ENCODE assay signal across 9 mouse cellular contexts in genomic region chr19:53360265-53360958, GRCm38 (mm10). TPM values are rescaled to one million over a fixed set of nuclear protein-coding genes. Genes with fewer than 3 reads are reported as not detected.
A peak's percentile ranks its signal among the peaks of the same experiment; 100 is the strongest.
DNase-seq lines count a peak whose midpoint lies in the region; ATAC-seq and TF ChIP-seq lines count a peak whose summit lies in the region.
"Had no signal": no experiment of that assay in that cellular context is flagged by ENCODE, and none has a peak within 500 bp of the region (broad histone marks: within the 10 kb centered on the region; RNA-seq: fewer than 3 reads in every experiment).

No protein-coding gene starts in this region.

- TF ChIP-seq CTCF in lung, embryonic 14.5 days (IDR thresholded peaks at IDR 0.05; ENCODE audit: low read depth): no peak
- no peak for TF ChIP-seq CTCF in olfactory bulb, adult 2 months (IDR thresholded peaks at IDR 0.05; ENCODE audit: insufficient read depth, low read depth, low read length)

- no peak overlapping the region for H3K4me3 ChIP-seq in lung, embryonic 14.5 days (ENCODE audit: low read depth, low read length)
- H3K4me3 ChIP-seq in heart, embryonic 16.5 days (ENCODE audit: low read length): no peak overlapping the region
- H3K4me3 ChIP-seq in olfactory bulb, adult 2 months (ENCODE audit: insufficient read depth, low read depth, low read length): no peak overlapping the region

- peak; percentile 34 for DNase-seq in gastrocnemius, adult 18-20 months (ENCODE audit: low spot score)
- no peak for DNase-seq in gastrocnemius, postnatal 25 days
- peak; percentile 82 for DNase-seq in lung, embryonic 14.5 days
- no peak for DNase-seq in lung, adult 18-20 months
- DNase-seq in retina, embryonic 14.5 days (ENCODE audit: low spot score): no peak

- peaks cover 23% of the 10 kb centered on the region for H3K4me1 ChIP-seq in lung, embryonic 14.5 days (ENCODE audit: insufficient read depth)
- H3K4me1 ChIP-seq in heart, embryonic 16.5 days (ENCODE audit: control insufficient read depth, insufficient read depth, low read length): peaks cover 21% of the 10 kb centered on the region
- H3K4me1 ChIP-seq in olfactory bulb, adult 2 months (ENCODE audit: control insufficient read depth, insufficient read depth, low read length): peaks cover 17% of the 10 kb centered on the region

- H3K27me3 ChIP-seq in lung, embryonic 14.5 days (ENCODE audit: insufficient read depth, low read length): no peaks in the 10 kb centered on the region
- no peaks in the 10 kb centered on the region for H3K27me3 ChIP-seq in heart, embryonic 16.5 days (ENCODE audit: control insufficient read depth, insufficient read depth, low read length)

- TF ChIP-seq POLR2A in olfactory bulb, adult 2 months (IDR thresholded peaks at IDR 0.05; ENCODE audit: insufficient read depth, low read depth, low read length): no peak

- WGBS in lung, embryonic 14.5 days: 43% methylated on average over 8 of the region's 8 CpGs
- 59% methylated on average over 8 of the region's 8 CpGs for WGBS in heart, embryonic 16.5 days
- WGBS in olfactory bulb, adult 2 months: 9% methylated on average over 8 of the region's 8 CpGs

- ATAC-seq in lung, embryonic 14.5 days (ENCODE audit: insufficient read depth): no peak
- no peak for ATAC-seq in heart, embryonic 16.5 days (replicated peaks; ENCODE audit: extremely low read depth, insufficient read depth, low FRiP score)
- ATAC-seq in megakaryocyte-erythroid progenitor cell, adult 5-6 weeks (replicated peaks; ENCODE audit: low FRiP score, low TSS enrichment, poor library complexity, severe bottlenecking): no peak

- H3K27ac ChIP-seq in lung, embryonic 14.5 days (ENCODE audit: low read depth): no peak overlapping the region; the same call in 1 of the 2 replicates
- peak overlapping the region; percentile 52 for H3K27ac ChIP-seq in heart, embryonic 16.5 days (ENCODE audit: low read length)
- peak overlapping the region; percentile 27 for H3K27ac ChIP-seq in olfactory bulb, adult 2 months (ENCODE audit: insufficient read depth, low read depth, low read length)
- H3K27ac ChIP-seq: liver, embryonic 14.5 days had no signal

- no peak overlapping the region for H3K9ac ChIP-seq in lung, embryonic 14.5 days
- H3K9ac ChIP-seq in heart, embryonic 16.5 days (ENCODE audit: low read length): no peak overlapping the region
- H3K9ac ChIP-seq: liver, embryonic 14.5 days had no signal

- H3K36me3 ChIP-seq in lung, embryonic 14.5 days (ENCODE audit: insufficient read depth): no peaks in the 10 kb centered on the region
- H3K36me3 ChIP-seq in heart, embryonic 16.5 days (ENCODE audit: control insufficient read depth, insufficient read depth): peaks cover 7% of the 10 kb centered on the region; the same call in 1 of the 2 replicates

- no peaks in the 10 kb centered on the region for H3K9me3 ChIP-seq in lung, embryonic 14.5 days (ENCODE audit: low read depth, low read length)
- H3K9me3 ChIP-seq in heart, embryonic 16.5 days (replicated peaks; ENCODE audit: control insufficient read depth, low read length): 0 out of 2 replicates have a peak, but pooled peaks cover 2% of the 10 kb centered on the region

- H3K4me2 ChIP-seq in lung, embryonic 14.5 days: peak overlapping the region; percentile 53
- peak overlapping the region; percentile 41 for H3K4me2 ChIP-seq in heart, embryonic 16.5 days (ENCODE audit: low read depth, low read length)

RNA-seq across cellular contexts. Expression of gene Gm10197, which starts 11.2 kb away (rescaled TPM):
- not detected for total RNA-seq in gastrocnemius, adult 18-20 months (2021)
- total RNA-seq in gastrocnemius, postnatal 25 days (2021): not detected
- polyA plus RNA-seq in lung, embryonic 14.5 days (2014; fragmentation: Nextera tagmentation; extraction: Ambion mirVana): 4.8 and 5.8 TPM in 2 replicates
- 3.5 TPM in 1 of 2 replicates, not detected in the other for polyA plus RNA-seq in heart, embryonic 16.5 days (2015; fragmentation: Nextera tagmentation; extraction: Ambion mirVana)
- not detected in 2 replicates for polyA plus RNA-seq in olfactory bulb, adult 2 months (2012; ENCODE audit: insufficient read depth, insufficient read length, low replicate concordance, missing spikeins)
- total RNA-seq in megakaryocyte-erythroid progenitor cell, adult 5-6 weeks (2014; fragmentation: Nextera tagmentation): not detected in 2 replicates
- total RNA-seq in megakaryocyte-erythroid progenitor cell, adult 5-6 weeks (2017): not detected in 2 replicates
- polyA plus RNA-seq: liver, embryonic 14.5 days had no signal

RNA-seq across cellular contexts. Expression of gene Smndc1, which starts 30.0 kb away (rescaled TPM):
- total RNA-seq in gastrocnemius, adult 18-20 months (2021): 10 to 100 TPM; 28.4 to 33.2 TPM
- total RNA-seq in gastrocnemius, postnatal 25 days (2021): 10 to 100 TPM; 21.6 to 22.3 TPM
- polyA plus RNA-seq in lung, embryonic 14.5 days (2014; fragmentation: Nextera tagmentation; extraction: Ambion mirVana): 45.8 and 49.4 TPM in 2 replicates
- 25.5 and 28.0 TPM in 2 replicates for polyA plus RNA-seq in heart, embryonic 16.5 days (2015; fragmentation: Nextera tagmentation; extraction: Ambion mirVana)
- polyA plus RNA-seq in olfactory bulb, adult 2 months (2012; ENCODE audit: insufficient read depth, insufficient read length, low replicate concordance, missing spikeins): not detected in 2 replicates
- 56.9 and 60.9 TPM in 2 replicates for total RNA-seq in megakaryocyte-erythroid progenitor cell, adult 5-6 weeks (2014; fragmentation: Nextera tagmentation)
- total RNA-seq in megakaryocyte-erythroid progenitor cell, adult 5-6 weeks (2017): 34.7 and 45.6 TPM in 2 replicates

RNA-seq across cellular contexts. Expression of gene Mxi1, which starts 50.1 kb away (rescaled TPM):
- total RNA-seq in gastrocnemius, adult 18-20 months (2021): 10 to 100 TPM; 53.1 to 55.9 TPM
- 10 to 100 TPM; 37.8 to 39.1 TPM for total RNA-seq in gastrocnemius, postnatal 25 days (2021)
- polyA plus RNA-seq in lung, embryonic 14.5 days (2014; fragmentation: Nextera tagmentation; extraction: Ambion mirVana): 36.7 and 38.3 TPM in 2 replicates
- 28.7 and 40.7 TPM in 2 replicates for polyA plus RNA-seq in heart, embryonic 16.5 days (2015; fragmentation: Nextera tagmentation; extraction: Ambion mirVana)
- not detected in 2 replicates for polyA plus RNA-seq in olfactory bulb, adult 2 months (2012; ENCODE audit: insufficient read depth, insufficient read length, low replicate concordance, missing spikeins)
- 21.1 and 25.3 TPM in 2 replicates for total RNA-seq in megakaryocyte-erythroid progenitor cell, adult 5-6 weeks (2014; fragmentation: Nextera tagmentation)
- total RNA-seq in megakaryocyte-erythroid progenitor cell, adult 5-6 weeks (2017): 82.7 and 86.4 TPM in 2 replicates

Comparison
In these comparisons a context has a peak if more than half of its experiments do, and no peak if none do; other contexts are left out.
1. DNase-seq: peak in gastrocnemius, adult 18-20 months (single experiment) and lung, embryonic 14.5 days (single experiment); none in gastrocnemius, postnatal 25 days (single experiment), lung, adult 18-20 months (0 of 2) and retina, embryonic 14.5 days (single experiment).